Mouse (Mus musculus) MEL (cell line): ENCODE measurements around the gene Casc3. TPM values are rescaled to one million over a fixed set of nuclear protein-coding genes. Genes with fewer than 3 reads are reported as not detected.

ENCODE experiments used
- DNase-seq: peaks from one replicate; pipeline ENCODE4 v3.0.0; 2011; ENCODE audit warnings: low read depth, low spot score
- H3K27ac ChIP-seq: 2 replicates; pipeline ENCODE4 v1.5.1; 2012; ENCODE audit warnings: low read depth, mild to moderate bottlenecking, control low read depth, low read length, moderate library complexity; ENCODE audit not compliant: control insufficient read depth
- H3K27me3 ChIP-seq, 2 experiments: fragments of 150-350 bp in 1 of 2; sonication (generic) in 1 of 2; 2 replicates each; pipeline ENCODE4 v1.6.1; 2012; ENCODE audit warnings: low read length in 2 of 2, mild to moderate bottlenecking in 2 of 2, improper control_type of control experiment in 1 of 2, moderate library complexity in 1 of 2; ENCODE audit not compliant: insufficient read depth in 2 of 2, control insufficient read depth in 1 of 2
- H3K36me3 ChIP-seq, 2 experiments: 2 replicates each; pipeline ENCODE4 v1.6.1; 2012 to 2014; ENCODE audit warnings: low read length in 2 of 2, improper control_type of control experiment in 1 of 2, inconsistent platforms in 1 of 2, mild to moderate bottlenecking in 1 of 2; ENCODE audit not compliant: insufficient read depth in 2 of 2, control insufficient read depth in 1 of 2
- H3K4me1 ChIP-seq, 2 experiments: fragments of 150-350 bp in 1 of 2; sonication (generic) in 1 of 2; 2 replicates each; pipeline ENCODE4 v1.6.1; 2012; ENCODE audit warnings: low read length in 2 of 2, improper control_type of control experiment in 1 of 2, mild to moderate bottlenecking in 1 of 2; ENCODE audit not compliant: insufficient read depth in 2 of 2, control insufficient read depth in 1 of 2
- H3K4me3 ChIP-seq, 2 experiments: fragments of 150-350 bp in 1 of 2; sonication (generic) in 1 of 2; 2 replicates each; pipeline ENCODE4 v1.5.1; 2012; ENCODE audit warnings: low read depth in 2 of 2, low read length in 2 of 2, mild to moderate bottlenecking in 2 of 2, moderate library complexity in 2 of 2, control low read depth in 1 of 2, improper control_type of control experiment in 1 of 2; ENCODE audit not compliant: control insufficient read depth in 1 of 2, insufficient read depth in 1 of 2
- H3K79me2 ChIP-seq: 2 replicates; pipeline ENCODE4 v1.6.1; 2012; ENCODE audit warnings: mild to moderate bottlenecking, low read length, moderate library complexity; ENCODE audit not compliant: control insufficient read depth, poor library complexity, insufficient read depth
- H3K9ac ChIP-seq: 2 replicates; pipeline ENCODE4 v1.6.1; 2012; ENCODE audit warnings: low read depth, mild to moderate bottlenecking, control low read depth, low read length, moderate library complexity; ENCODE audit not compliant: control insufficient read depth, poor library complexity, severe bottlenecking
- H3K9me3 ChIP-seq: fragments of 150-350 bp; sonication (generic); replicated peaks from 2 replicates; pipeline ENCODE4 v1.6.1; 2012; ENCODE audit warnings: mild to moderate bottlenecking, low read length, improper control_type of control experiment, moderate library complexity; ENCODE audit not compliant: insufficient read depth
- BHLHE40 ChIP-seq: IDR thresholded peaks from 2 replicates; pipeline ENCODE4 v1.6.1; 2012; ENCODE audit warnings: low read depth, mild to moderate bottlenecking, inconsistent platforms, low read length, improper control_type of control experiment, borderline replicate concordance
- CHD2 ChIP-seq: IDR thresholded peaks from 2 replicates; pipeline ENCODE4 v1.6.1; 2011; ENCODE audit warnings: low read length, improper control_type of control experiment
- EP300 ChIP-seq, 2 experiments: IDR thresholded peaks; 2 replicates each; pipeline ENCODE4 v1.6.1; 2011; ENCODE audit warnings: improper control_type of control experiment in 2 of 2, low read length in 2 of 2, low read depth in 1 of 2, mild to moderate bottlenecking in 1 of 2
- ETS1 ChIP-seq: IDR thresholded peaks from 2 replicates; pipeline ENCODE4 v1.6.1; 2012; ENCODE audit warnings: low read depth, mild to moderate bottlenecking, inconsistent platforms, low read length, improper control_type of control experiment, moderate library complexity
- GABPA ChIP-seq: IDR thresholded peaks from 2 replicates; pipeline ENCODE4 v1.6.1; 2012; ENCODE audit warnings: low read depth, mild to moderate bottlenecking, inconsistent platforms, low read length, improper control_type of control experiment, moderate library complexity
- KAT2A ChIP-seq: conservative IDR thresholded peaks from 2 replicates; pipeline ENCODE4 v1.6.1; 2012; ENCODE audit warnings: low read depth, low read length, improper control_type of control experiment, inconsistent platforms
- MAX ChIP-seq: IDR thresholded peaks from 2 replicates; pipeline ENCODE4 v1.6.1; 2011; ENCODE audit warnings: low read length, improper control_type of control experiment
- MYB ChIP-seq: IDR thresholded peaks from 2 replicates; pipeline ENCODE4 v1.6.1; 2011; ENCODE audit warnings: mild to moderate bottlenecking, low read depth, low read length, improper control_type of control experiment
- NRF1 ChIP-seq: IDR thresholded peaks from 2 replicates; pipeline ENCODE4 v1.6.1; 2014; ENCODE audit warnings: low read depth, mild to moderate bottlenecking, inconsistent platforms, low read length, improper control_type of control experiment, moderate library complexity; ENCODE audit not compliant: poor library complexity, insufficient read depth, severe bottlenecking
- POLR2A ChIP-seq, 2 experiments: IDR thresholded peaks; 2 replicates each; pipeline ENCODE4 v1.6.1; 2011 to 2012; ENCODE audit warnings: low read length in 2 of 2, mild to moderate bottlenecking in 2 of 2, control low read depth in 1 of 2, improper control_type of control experiment in 1 of 2, low read depth in 1 of 2, moderate library complexity in 1 of 2; ENCODE audit not compliant: control insufficient read depth in 1 of 2, insufficient read depth in 1 of 2, poor library complexity in 1 of 2
- RAD21 ChIP-seq: IDR thresholded peaks from 2 replicates; pipeline ENCODE4 v1.6.1; 2011; ENCODE audit warnings: mild to moderate bottlenecking, low read depth, low read length, improper control_type of control experiment
- RCOR1 ChIP-seq: IDR thresholded peaks from 2 replicates; pipeline ENCODE4 v1.6.1; 2012; ENCODE audit warnings: low read depth, mild to moderate bottlenecking, inconsistent platforms, low read length, improper control_type of control experiment
- SMC3 ChIP-seq: IDR thresholded peaks from 2 replicates; pipeline ENCODE4 v1.6.1; 2011; ENCODE audit warnings: low read depth, low read length, improper control_type of control experiment
- UBTF ChIP-seq: IDR thresholded peaks from 2 replicates; pipeline ENCODE4 v1.6.1; 2012; ENCODE audit warnings: low read depth, mild to moderate bottlenecking, inconsistent platforms, low read length, improper control_type of control experiment, moderate library complexity, borderline replicate concordance; ENCODE audit not compliant: insufficient read depth
- USF1 ChIP-seq: IDR thresholded peaks from 2 replicates; pipeline ENCODE4 v1.6.1; 2014; ENCODE audit warnings: low read depth, mild to moderate bottlenecking, inconsistent platforms, low read length, improper control_type of control experiment, moderate library complexity
- ZC3H11A ChIP-seq: IDR thresholded peaks from 2 replicates; pipeline ENCODE4 v1.6.1; 2012; ENCODE audit warnings: low read depth, mild to moderate bottlenecking, inconsistent platforms, low read length, improper control_type of control experiment
- ZKSCAN1 ChIP-seq: IDR thresholded peaks from 2 replicates; pipeline ENCODE4 v1.6.1; 2012; ENCODE audit warnings: low read depth, mild to moderate bottlenecking, inconsistent platforms, low read length, improper control_type of control experiment, moderate library complexity
- ZNF384 ChIP-seq: IDR thresholded peaks from 2 replicates; pipeline ENCODE4 v1.6.1; 2012; ENCODE audit warnings: low read depth, mild to moderate bottlenecking, inconsistent platforms, low read length, improper control_type of control experiment
- polyA plus RNA-seq, 2 experiments: library from polyadenylated mRNA; stranded (reverse) in 1 of 2; unstranded in 1 of 2; fragments of >175 nt in 1 of 2; fragments of >200 nt in 1 of 2; gene quantifications; 2 replicates each; pipeline versions ENCODE4 v1.2.1 to v1.2.4; 2012; ENCODE audit warnings: low replicate concordance in 2 of 2, low read depth in 1 of 2; ENCODE audit not compliant: insufficient read length in 2 of 2, insufficient read depth in 1 of 2, missing spikeins in 1 of 2
- total RNA-seq: library from RNA; depleted of rRNA; stranded (reverse); fragments of 300-350 nt; gene quantifications from 2 replicates; pipeline ENCODE4 v1.2.3, GENCODE M21; 2012

Gene Casc3
- total and polyA plus RNA-seq, 3 experiments = 18.2 to 61.0 (median 58.6) TPM

- TF ChIP-seq MAX (peak; percentile 97), ZNF384 (no peak), RCOR1 (peak; percentile 56), EP300 (IDR thresholded peaks at IDR 0.05; ENCODE audit: low read depth in 1 of 2, low read length in 2 of 2) (no peak; a peak in 3 of 4 replicates), USF1 (peak; percentile 95), ETS1 (no peak; the same call in 1 of the 2 replicates), POLR2A (IDR thresholded peaks at IDR 0.05; ENCODE audit: control insufficient read depth in 1 of 2, insufficient read depth in 1 of 2, low read depth in 1 of 2, low read length in 2 of 2, poor library complexity in 1 of 2) (peak; percentile 62 to 64; a peak in 3 of 4 replicates), CHD2 (no peak), ZKSCAN1 (no peak), ZC3H11A (no peak), SMC3 (peak; percentile 25; the same call in 1 of the 2 replicates), NRF1 (peak; percentile 41; the same call in 1 of the 2 replicates), MYB (no peak), BHLHE40 (peak; percentile 67; the same call in 1 of the 2 replicates), GABPA (no peak), RAD21 (no peak)
Observed at GRCm38 (mm10) chr11:98783236-98783696, 21.4 kb upstream of the Casc3 start (continued).

- peaks cover 5 to 35% of the 10 kb centered on the region in 2 experiments for H3K4me1 ChIP-seq
- no peak overlapping the region; the same call in 1 of the 2 replicates for H3K9ac ChIP-seq
- no peaks in the 10 kb centered on the region for H3K9me3 ChIP-seq
- H3K36me3 ChIP-seq = peaks cover 0 to 25% of the 10 kb centered on the region in 2 experiments; a peak in 2 of 4 replicates
- H3K27ac ChIP-seq = no peak overlapping the region
- peaks cover under 1% of the 10 kb centered on the region; the same call in 1 of the 2 replicates for H3K79me2 ChIP-seq
- H3K4me3 ChIP-seq = no peak overlapping the region
- DNase-seq = no peak
- TF ChIP-seq ETS1 (no peak), RCOR1 (no peak), UBTF (no peak), CHD2 (no peak), KAT2A (no peak)
- no peaks in the 10 kb centered on the region for H3K27me3 ChIP-seq
Observed at GRCm38 (mm10) chr11:98784139-98784538, 20.6 kb upstream of the Casc3 start.

GRCm38 (mm10) chr11:98785214-98785613 lies 19.5 kb upstream of the Casc3 start:
- Histone ChIP-seq H3K9ac (no peak overlapping the region), H3K4me3 (no peak overlapping the region), H3K27ac (no peak overlapping the region), H3K27me3 (no peaks in the 10 kb centered on the region), H3K9me3 (no peaks in the 10 kb centered on the region), H3K79me2 (peaks cover 5% of the 10 kb centered on the region; the same call in 1 of the 2 replicates), H3K36me3 (peaks cover 0 to 31% of the 10 kb centered on the region in 2 experiments; a peak in 2 of 4 replicates), H3K4me1 (peaks cover 6 to 41% of the 10 kb centered on the region in 2 experiments)
- no peak for TF ChIP-seq RAD21
- no peak for DNase-seq
